Mouse (Mus musculus) heart, postnatal 0 days (tissue): Measurements from ENCODE around the gene Gabarap. TPM values are rescaled to one million over a fixed set of nuclear protein-coding genes. Genes with fewer than 3 reads are reported as not detected.

Experiments used
- ATAC-seq: fragments of 200-750 bp; cut with Nextera tagmentation; 2 replicates; pipeline ENCODE4 v1.8.0; 2017; ENCODE audit warnings: low read depth, moderate number of reproducible peaks, moderate library complexity; ENCODE audit not compliant: insufficient read depth
- DNase-seq: peaks from one replicate; pipeline ENCODE4 v3.0.0-alpha.2; 2016; ENCODE audit warnings: low spot score
- H3K27ac ChIP-seq: fragments of 300-500 bp; sonication (generic); 2 replicates; pipeline ENCODE4 v1.5.1; 2014; ENCODE audit warnings: low read depth, mild to moderate bottlenecking
- H3K27me3 ChIP-seq: fragments of 300-500 bp; sonication (generic); 2 replicates; pipeline ENCODE4 v1.6.1; 2014; ENCODE audit warnings: low read length, mixed read lengths; ENCODE audit not compliant: control insufficient read depth, insufficient read depth
- H3K36me3 ChIP-seq: fragments of 300-500 bp; sonication (generic); replicated peaks from 2 replicates; pipeline ENCODE4 v1.6.1; 2014; ENCODE audit warnings: low read length, mixed read lengths; ENCODE audit not compliant: control insufficient read depth, insufficient read depth
- H3K4me1 ChIP-seq: fragments of 300-500 bp; sonication (generic); 2 replicates; pipeline ENCODE4 v1.6.1; 2014; ENCODE audit warnings: antibody characterized with exemption; ENCODE audit not compliant: control insufficient read depth, insufficient read depth
- H3K4me2 ChIP-seq: fragments of 300-500 bp; sonication (generic); 2 replicates; pipeline ENCODE4 v1.6.1; 2014; ENCODE audit warnings: low read depth, mild to moderate bottlenecking, low read length, moderate library complexity
- H3K4me3 ChIP-seq: fragments of 300-500 bp; sonication (generic); 2 replicates; pipeline ENCODE4 v1.5.1; 2014; ENCODE audit warnings: low read depth, low read length
- H3K9ac ChIP-seq: fragments of 300-500 bp; sonication (generic); replicated peaks from 2 replicates; pipeline ENCODE4 v1.6.1; 2014; ENCODE audit warnings: low read depth, low read length, mixed read lengths
- H3K9me3 ChIP-seq: fragments of 300-500 bp; sonication (generic); replicated peaks from 2 replicates; pipeline ENCODE4 v1.6.1; 2016; ENCODE audit warnings: low read length; ENCODE audit not compliant: control insufficient read depth
- CTCF ChIP-seq: IDR thresholded peaks from 2 replicates; pipeline ENCODE4 v1.5.1; 2016; ENCODE audit warnings: antibody characterized with exemption, control low read depth, low read depth
- EP300 ChIP-seq: IDR thresholded peaks from 2 replicates; pipeline ENCODE4 v1.6.1; 2016; ENCODE audit warnings: antibody characterized with exemption, low read depth
- WGBS: fragments of 180-500 bp; shearing (Covaris S2); extraction: QIAGEN DNeasy Blood & Tissue Kit; methylation state at CpG from one replicate; pipeline ENCODE4 v1.1.7; 2014; 5-methylcytosine and 5-hydroxymethylcytosine counted together
- polyA plus RNA-seq: library from polyadenylated mRNA; unstranded; fragments of >200 nt; fragmentation: Nextera tagmentation; extraction: Ambion mirVana; gene quantifications from 2 replicates; pipeline ENCODE4 v1.2.1, GENCODE M21; 2015
- total RNA-seq: library from RNA; depleted of rRNA; stranded (reverse); fragments of >200 nt; gene quantifications from 2 replicates; pipeline ENCODE4 v1.2.3, GENCODE M21; 2014; ENCODE audit warnings: low replicate concordance

Gabarap gene
- total and polyA plus RNA-seq, 2 experiments from 2014 or later: 305 to 472 TPM

GRCm38 (mm10) chr11:69997070-69997509 is 6.1 kb downstream of the Gabarap start:
- Histone ChIP-seq H3K9ac (peak overlapping the region; percentile 95), H3K36me3 (peaks cover 39% of the 10 kb centered on the region), H3K4me2 (peak overlapping the region; percentile 82), H3K9me3 (no peaks in the 10 kb centered on the region), H3K4me3 (peak overlapping the region; percentile 96), H3K4me1 (peaks cover 17% of the 10 kb centered on the region), H3K27ac (peak overlapping the region; percentile 97), H3K27me3 (no peaks in the 10 kb centered on the region)
- TF ChIP-seq EP300 (no peak), CTCF (no peak)
- peak; percentile 53 for ATAC-seq
- peak; percentile 78 for DNase-seq
- WGBS: 1% methylated on average over 42 of the region's 44 CpGs

GRCm38 (mm10) chr11:69998567-69999491 is 7.9 kb downstream of the Gabarap start:
- peak; percentile 26; the same call in 1 of the 2 replicates for TF ChIP-seq CTCF
- no peak for TF ChIP-seq EP300
- ATAC-seq (no peak), DNase-seq (no peak)
- Histone ChIP-seq H3K4me2 (no peak overlapping the region), H3K27ac (no peak overlapping the region), H3K9me3 (no peaks in the 10 kb centered on the region), H3K36me3 (peaks cover 35% of the 10 kb centered on the region), H3K4me1 (peaks cover 9% of the 10 kb centered on the region), H3K27me3 (no peaks in the 10 kb centered on the region), H3K4me3 (no peak overlapping the region), H3K9ac (no peak overlapping the region)
- 88% methylated on average over 27 of the region's 27 CpGs for WGBS

- DNase-seq (no peak), ATAC-seq (no peak)
- Histone ChIP-seq H3K4me3 (no peak overlapping the region), H3K4me2 (no peak overlapping the region), H3K27me3 (no peaks in the 10 kb centered on the region), H3K27ac (no peak overlapping the region), H3K4me1 (peaks cover 11% of the 10 kb centered on the region), H3K9me3 (no peaks in the 10 kb centered on the region), H3K9ac (no peak overlapping the region), H3K36me3 (peaks cover 27% of the 10 kb centered on the region)
- no peak for TF ChIP-seq CTCF
- TF ChIP-seq EP300: no peak
- 89% methylated on average over 8 of the region's 8 CpGs for WGBS
Observed at GRCm38 (mm10) chr11:69999666-70000065, 8.7 kb downstream of the Gabarap start.

- peak; percentile 79; the same call in 1 of the 2 replicates for TF ChIP-seq EP300
- TF ChIP-seq CTCF: no peak
- Histone ChIP-seq H3K27me3 (no peaks in the 10 kb centered on the region), H3K9me3 (no peaks in the 10 kb centered on the region), H3K27ac (peak within 1 kb of the TSS; percentile 87), H3K36me3 (peaks cover 32% of the 10 kb centered on the region), H3K4me3 (peak within 1 kb of the TSS; percentile 86), H3K9ac (peak within 1 kb of the TSS; percentile 77), H3K4me1 (peaks cover 11% of the 10 kb centered on the region), H3K4me2 (peak within 1 kb of the TSS; percentile 96)
- WGBS: under 1% methylated on average over 46 of the region's 48 CpGs
- peak; percentile 54 for ATAC-seq
- peak; percentile 98 for DNase-seq
Observed at GRCm38 (mm10) chr11:70000396-70000898, 9.5 kb downstream of the Gabarap start, which contains the start of gene Dvl2. Gene Dvl2 (plus strand): TSS chr11:70000595.

GRCm38 (mm10) chr11:70001159-70001558 is 10.2 kb downstream of the Gabarap start:
- peak overlapping the region; percentile 77 for H3K9ac ChIP-seq
- H3K36me3 ChIP-seq: peaks cover 38% of the 10 kb centered on the region
- H3K9me3 ChIP-seq: no peaks in the 10 kb centered on the region
- H3K4me1 ChIP-seq: peaks cover 11% of the 10 kb centered on the region
- TF ChIP-seq EP300: no peak
- no peak for TF ChIP-seq CTCF
- 7% methylated on average over 8 of the region's 8 CpGs for WGBS
- peak overlapping the region; percentile 96 for H3K4me2 ChIP-seq
- no peaks in the 10 kb centered on the region for H3K27me3 ChIP-seq
- H3K27ac ChIP-seq: peak overlapping the region; percentile 87; the same call in 1 of the 2 replicates
- peak overlapping the region; percentile 86 for H3K4me3 ChIP-seq
- ATAC-seq (no peak), DNase-seq (no peak)
